Mouse (Mus musculus) heart, postnatal 0 days (tissue): Measurements from ENCODE around the gene Ssc4d.

Experiments
- CTCF ChIP-seq: IDR thresholded peaks from 2 replicates; pipeline ENCODE4 v1.5.1; 2016; ENCODE audit warnings: antibody characterized with exemption, control low read depth, low read depth
- EP300 ChIP-seq: IDR thresholded peaks from 2 replicates; pipeline ENCODE4 v1.6.1; 2016; ENCODE audit warnings: antibody characterized with exemption, low read depth

- TF ChIP-seq CTCF (no peak), EP300 (no peak)
Observed at GRCm38 (mm10) chr5:136017262-136017661, 42.9 kb upstream of the Ssc4d start.
